Mouse (Mus musculus) thymus, postnatal 25 days (tissue): ENCODE measurements at regions not wholly inside any gene's neighbourhood (a gene's known extent, or its start where the extent isn't known, plus 50 kb on each side); places are given as distances from the start of the nearest gene placed in this dataset.

Experiments used
- DNase-seq: peaks from one replicate; pipeline ENCODE4 v3.0.0; 2022

- peak; percentile 23 for DNase-seq
These were observed 508.0 kb upstream of the Klhl4 start for GRCm38 (mm10) chrX:113966128-113966527.

- no peak for DNase-seq
These were observed 481.0 kb upstream of the Klhl4 start for GRCm38 (mm10) chrX:113993118-113993517.

- DNase-seq = no peak
These were observed 432.9 kb upstream of the Klhl4 start for GRCm38 (mm10) chrX:114041281-114041680.
